Mouse (Mus musculus) megakaryocyte-erythroid progenitor cell, adult 5-6 weeks (primary cell): Measurements from ENCODE around the gene Tbxas1. TPM values are rescaled to one million over a fixed set of nuclear protein-coding genes. Genes with fewer than 3 reads are reported as not detected.

ENCODE experiments used
- ATAC-seq: replicated peaks from 2 replicates; pipeline ENCODE4 v1.8.0; 2016; ENCODE audit warnings: mild to moderate bottlenecking, inconsistent platforms; ENCODE audit not compliant: severe bottlenecking, poor library complexity, low FRiP score, low TSS enrichment
- total RNA-seq, 2 experiments: library from RNA; stranded (forward) in 1 of 2; stranded (reverse) in 1 of 2; fragments of 200-1000, 215-1000 nt in 1 of 2; fragments of >200 nt in 1 of 2; fragmentation: Nextera tagmentation in 1 of 2; gene quantifications; 2 replicates each; pipeline ENCODE4 v1.2.3; 2014 to 2017

Tbxas1 gene
- total RNA-seq, 2 experiments from 2014 or later, result 1.6 to 2.5 TPM

- ATAC-seq, result no peak
These were observed 69.6 kb downstream of the Tbxas1 start for GRCm38 (mm10) chr6:38944826-38945225.

- ATAC-seq, result no peak
These were observed 70.5 kb downstream of the Tbxas1 start for GRCm38 (mm10) chr6:38945681-38946080.

GRCm38 (mm10) chr6:38947282-38947681 lies 72.1 kb downstream of the Tbxas1 start:
- no peak for ATAC-seq

GRCm38 (mm10) chr6:38949683-38950161 lies 74.5 kb downstream of the Tbxas1 start:
- ATAC-seq, result no peak

- ATAC-seq, result no peak
These were observed 75.1 kb downstream of the Tbxas1 start for GRCm38 (mm10) chr6:38950341-38950740.

GRCm38 (mm10) chr6:38950838-38951237 lies 75.6 kb downstream of the Tbxas1 start:
- no peak for ATAC-seq

- no peak for ATAC-seq
These were observed 81.4 kb downstream of the Tbxas1 start for GRCm38 (mm10) chr6:38956641-38957040.

GRCm38 (mm10) chr6:38957246-38957645 lies 82.0 kb downstream of the Tbxas1 start:
- no peak for ATAC-seq

GRCm38 (mm10) chr6:38959502-38959901 lies 84.3 kb downstream of the Tbxas1 start:
- ATAC-seq, result no peak

- no peak for ATAC-seq
These were observed 85.2 kb downstream of the Tbxas1 start for GRCm38 (mm10) chr6:38960367-38960766.

GRCm38 (mm10) chr6:38960791-38961426 lies 85.7 kb downstream of the Tbxas1 start:
- no peak for ATAC-seq

GRCm38 (mm10) chr6:38961427-38962033 lies 86.3 kb downstream of the Tbxas1 start:
- ATAC-seq, result no peak

- ATAC-seq, result no peak; the same call in 1 of the 2 replicates
These were observed 91.6 kb downstream of the Tbxas1 start for GRCm38 (mm10) chr6:38966839-38967238.

GRCm38 (mm10) chr6:38967288-38967687 lies 92.1 kb downstream of the Tbxas1 start:
- ATAC-seq, result no peak

GRCm38 (mm10) chr6:38967988-38968387 lies 92.8 kb downstream of the Tbxas1 start:
- ATAC-seq, result no peak

GRCm38 (mm10) chr6:38969944-38970740 lies 94.9 kb downstream of the Tbxas1 start:
- no peak for ATAC-seq

GRCm38 (mm10) chr6:38970759-38971158 lies 95.6 kb downstream of the Tbxas1 start:
- ATAC-seq, result no peak

- ATAC-seq, result no peak
These were observed 97.6 kb downstream of the Tbxas1 start for GRCm38 (mm10) chr6:38972826-38973225.

GRCm38 (mm10) chr6:38973441-38974161 lies 98.4 kb downstream of the Tbxas1 start:
- no peak for ATAC-seq

GRCm38 (mm10) chr6:38974162-38974525 lies 98.9 kb downstream of the Tbxas1 start:
- ATAC-seq, result no peak
